Mouse (Mus musculus) limb, embryonic 13.5 days (tissue): ENCODE data around the gene Ifnar1. TPM values are rescaled to one million over a fixed set of nuclear protein-coding genes. Genes with fewer than 3 reads are reported as not detected.
"Not testable (repeated sequence)": the region's sequence is repeated elsewhere in the genome, so short reads cannot be mapped to it uniquely, and the experiment has no call there.

Experiments
- ATAC-seq: fragments of 200-750 bp; cut with Nextera tagmentation; 2 replicates; pipeline ENCODE4 v1.8.0; 2017; ENCODE audit warnings: low read depth, moderate number of reproducible peaks, moderate TSS enrichment; ENCODE audit not compliant: low FRiP score
- H3K27ac ChIP-seq: fragments of 300-500 bp; sonication (generic); 2 replicates; pipeline ENCODE4 v1.5.1; 2015; ENCODE audit warnings: inconsistent platforms, mild to moderate bottlenecking, moderate library complexity
- H3K27me3 ChIP-seq: fragments of 300-500 bp; sonication (generic); 2 replicates; pipeline ENCODE4 v1.6.1; 2015; ENCODE audit warnings: mild to moderate bottlenecking, inconsistent platforms
- H3K36me3 ChIP-seq: fragments of 300-500 bp; sonication (generic); 2 replicates; pipeline ENCODE4 v1.6.1; 2015; ENCODE audit warnings: inconsistent platforms, mild to moderate bottlenecking, moderate library complexity
- H3K4me1 ChIP-seq: fragments of 300-500 bp; sonication (generic); 2 replicates; pipeline ENCODE4 v1.6.1; 2015; ENCODE audit warnings: inconsistent platforms
- H3K4me2 ChIP-seq: fragments of 300-500 bp; sonication (generic); replicated peaks from 2 replicates; pipeline ENCODE4 v1.6.1; 2015; ENCODE audit warnings: inconsistent platforms, mild to moderate bottlenecking, moderate library complexity
- H3K4me3 ChIP-seq: fragments of 300-500 bp; sonication (generic); 2 replicates; pipeline ENCODE4 v1.5.1; 2015; ENCODE audit warnings: moderate library complexity, mild to moderate bottlenecking, inconsistent platforms
- H3K9ac ChIP-seq: fragments of 300-500 bp; sonication (generic); 2 replicates; pipeline ENCODE4 v1.6.1; 2015; ENCODE audit warnings: mild to moderate bottlenecking, inconsistent platforms
- H3K9me3 ChIP-seq: fragments of 300-500 bp; sonication (generic); 2 replicates; pipeline ENCODE4 v1.6.1; 2016; ENCODE audit warnings: inconsistent platforms
- WGBS: fragments of 180-500 bp; shearing (Covaris S2); methylation state at CpG from one replicate; pipeline ENCODE4 v1.1.7; 2015; 5-methylcytosine and 5-hydroxymethylcytosine counted together
- polyA plus RNA-seq: library from polyadenylated mRNA; unstranded; fragments of >200 nt; fragmentation: Nextera tagmentation; extraction: Ambion mirVana; gene quantifications from 2 replicates; pipeline ENCODE4 v1.2.1, GENCODE M21; 2015

Gene Ifnar1
- polyA plus RNA-seq, 1 experiment from 2014 or later, result 67.1 TPM

GRCm38 (mm10) chr16:91522040-91522439, 37.0 kb downstream of the Ifnar1 start:
- WGBS, result 68% methylated on average over 5 of the region's 5 CpGs
- Histone ChIP-seq H3K9me3 (no peaks in the 10 kb centered on the region), H3K4me2 (no peak overlapping the region), H3K9ac (no peak overlapping the region), H3K27ac (no peak overlapping the region), H3K4me1 (0 out of 2 replicates have a peak, but pooled peaks cover under 1% of the 10 kb centered on the region), H3K4me3 (no peak overlapping the region), H3K27me3 (no peaks in the 10 kb centered on the region), H3K36me3 (no peaks in the 10 kb centered on the region)
- no peak for ATAC-seq

- H3K4me2 ChIP-seq, result no peak overlapping the region
- 83% methylated on average over 18 of the region's 18 CpGs for WGBS
Observed at GRCm38 (mm10) chr16:91522479-91523309, 37.7 kb downstream of the Ifnar1 start.

GRCm38 (mm10) chr16:91524206-91524605, 39.2 kb downstream of the Ifnar1 start:
- Histone ChIP-seq H3K4me1 (0 out of 2 replicates have a peak, but pooled peaks cover 7% of the 10 kb centered on the region), H3K4me2 (no peak overlapping the region), H3K9me3 (no peaks in the 10 kb centered on the region), H3K9ac (no peak overlapping the region), H3K27me3 (no peaks in the 10 kb centered on the region), H3K27ac (no peak overlapping the region), H3K36me3 (no peaks in the 10 kb centered on the region), H3K4me3 (no peak overlapping the region)
- ATAC-seq, result no peak
- WGBS, result 83% methylated on average over 5 of the region's 5 CpGs

More at GRCm38 (mm10) chr16:91522479-91523309, 37.7 kb downstream of the Ifnar1 start:
- Histone ChIP-seq H3K27me3 (no peaks in the 10 kb centered on the region), H3K36me3 (no peaks in the 10 kb centered on the region), H3K27ac (no peak overlapping the region), H3K9ac (no peak overlapping the region), H3K9me3 (no peaks in the 10 kb centered on the region), H3K4me1 (0 out of 2 replicates have a peak, but pooled peaks cover 7% of the 10 kb centered on the region), H3K4me3 (no peak overlapping the region)
- no peak for ATAC-seq

GRCm38 (mm10) chr16:91526274-91526673, 41.2 kb downstream of the Ifnar1 start:
- peaks cover 10% of the 10 kb centered on the region; the same call in 1 of the 2 replicates for H3K4me1 ChIP-seq
- H3K4me3 ChIP-seq, result no peak overlapping the region
- H3K4me2 ChIP-seq, result no peak overlapping the region
- no peaks in the 10 kb centered on the region for H3K9me3 ChIP-seq
- no peak overlapping the region for H3K9ac ChIP-seq
- H3K27me3 ChIP-seq, result no peaks in the 10 kb centered on the region
- WGBS, result 95% methylated on average over 6 of the region's 6 CpGs
- no peaks in the 10 kb centered on the region for H3K36me3 ChIP-seq
- H3K27ac ChIP-seq, result no peak overlapping the region
- ATAC-seq, result no peak

- Histone ChIP-seq H3K9ac (no peak overlapping the region), H3K4me2 (no peak overlapping the region), H3K36me3 (no peaks in the 10 kb centered on the region), H3K27ac (no peak overlapping the region), H3K4me3 (no peak overlapping the region), H3K9me3 (no peaks in the 10 kb centered on the region), H3K27me3 (no peaks in the 10 kb centered on the region), H3K4me1 (peaks cover 17% of the 10 kb centered on the region)
- ATAC-seq, result no peak
- WGBS, result 64% methylated on average over 10 of the region's 10 CpGs
Observed at GRCm38 (mm10) chr16:91527051-91527450, 42.0 kb downstream of the Ifnar1 start.

- H3K9me3 ChIP-seq, result no peaks in the 10 kb centered on the region
- peaks cover 22% of the 10 kb centered on the region for H3K4me1 ChIP-seq
- H3K27ac ChIP-seq, result no peak overlapping the region; the same call in 1 of the 2 replicates
- 44% methylated on average over 5 of the region's 5 CpGs for WGBS
- H3K4me2 ChIP-seq, result no peak overlapping the region
- H3K9ac ChIP-seq, result no peak overlapping the region
- no peaks in the 10 kb centered on the region for H3K36me3 ChIP-seq
- H3K27me3 ChIP-seq, result no peaks in the 10 kb centered on the region
- ATAC-seq, result no peak; the same call in 1 of the 2 replicates
- H3K4me3 ChIP-seq, result no peak overlapping the region
Observed at GRCm38 (mm10) chr16:91527500-91527899, 42.5 kb downstream of the Ifnar1 start.

GRCm38 (mm10) chr16:91528578-91528977, 43.5 kb downstream of the Ifnar1 start:
- Histone ChIP-seq H3K27me3 (peaks cover 4% of the 10 kb centered on the region; the same call in 1 of the 2 replicates), H3K9ac (no peak overlapping the region), H3K27ac (no peak overlapping the region), H3K4me3 (no peak overlapping the region), H3K4me2 (no peak overlapping the region), H3K9me3 (no peaks in the 10 kb centered on the region), H3K36me3 (no peaks in the 10 kb centered on the region), H3K4me1 (peaks cover 27% of the 10 kb centered on the region)
- 86% methylated on average over 9 of the region's 9 CpGs for WGBS
- ATAC-seq, result no peak

- not testable (repeated sequence) for H3K9me3 ChIP-seq, H3K9ac ChIP-seq, ATAC-seq, H3K36me3 ChIP-seq, H3K4me2 ChIP-seq, H3K27ac ChIP-seq, H3K4me3 ChIP-seq, H3K27me3 ChIP-seq
- WGBS, result 85% methylated on average over 4 of the region's 4 CpGs
- H3K4me1 ChIP-seq, result peaks cover 27% of the 10 kb centered on the region
Observed at GRCm38 (mm10) chr16:91530830-91531229, 45.8 kb downstream of the Ifnar1 start.

- Histone ChIP-seq H3K36me3 (no peaks in the 10 kb centered on the region), H3K4me3 (no peak overlapping the region), H3K9ac (no peak overlapping the region), H3K27ac (no peak overlapping the region), H3K4me2 (no peak overlapping the region), H3K4me1 (peaks cover 27% of the 10 kb centered on the region), H3K9me3 (no peaks in the 10 kb centered on the region), H3K27me3 (peaks cover 8% of the 10 kb centered on the region; the same call in 1 of the 2 replicates)
- no peak for ATAC-seq
- 41% methylated on average over 6 of the region's 6 CpGs for WGBS
Observed at GRCm38 (mm10) chr16:91531856-91532255, 46.8 kb downstream of the Ifnar1 start.

- H3K4me1 ChIP-seq, result peaks cover 22% of the 10 kb centered on the region
Observed at GRCm38 (mm10) chr16:91532429-91532828, 47.4 kb downstream of the Ifnar1 start.

GRCm38 (mm10) chr16:91533097-91534001, 48.3 kb downstream of the Ifnar1 start:
- H3K9ac ChIP-seq, result no peak overlapping the region
- H3K27ac ChIP-seq, result no peak overlapping the region
- WGBS, result 57% methylated on average over 23 of the region's 23 CpGs
- H3K4me1 ChIP-seq, result peaks cover 26% of the 10 kb centered on the region
- H3K27me3 ChIP-seq, result peaks cover 8% of the 10 kb centered on the region; the same call in 1 of the 2 replicates
- H3K36me3 ChIP-seq, result no peaks in the 10 kb centered on the region
- ATAC-seq, result no peak
- no peak overlapping the region for H3K4me2 ChIP-seq
- no peak overlapping the region for H3K4me3 ChIP-seq
- no peaks in the 10 kb centered on the region for H3K9me3 ChIP-seq

More at GRCm38 (mm10) chr16:91532429-91532828, 47.4 kb downstream of the Ifnar1 start:
- H3K4me2 ChIP-seq, result no peak overlapping the region
- H3K9me3 ChIP-seq, result no peaks in the 10 kb centered on the region
- no peaks in the 10 kb centered on the region for H3K36me3 ChIP-seq
- no peak overlapping the region for H3K27ac ChIP-seq
- H3K4me3 ChIP-seq, result no peak overlapping the region
- WGBS, result 20% methylated on average over 2 of the region's 2 CpGs
- no peak for ATAC-seq
- H3K27me3 ChIP-seq, result peaks cover 8% of the 10 kb centered on the region; the same call in 1 of the 2 replicates
- no peak overlapping the region for H3K9ac ChIP-seq

GRCm38 (mm10) chr16:91534477-91534876, 49.4 kb downstream of the Ifnar1 start:
- Histone ChIP-seq H3K36me3 (no peaks in the 10 kb centered on the region), H3K27ac (no peak overlapping the region), H3K4me3 (no peak overlapping the region), H3K4me2 (no peak overlapping the region), H3K9ac (no peak overlapping the region), H3K27me3 (peaks cover 8% of the 10 kb centered on the region; the same call in 1 of the 2 replicates), H3K9me3 (no peaks in the 10 kb centered on the region), H3K4me1 (peaks cover 31% of the 10 kb centered on the region)
- 51% methylated on average over 13 of the region's 13 CpGs for WGBS
- ATAC-seq, result peak; percentile 66; the same call in 1 of the 2 replicates
